Mouse (Mus musculus) spleen, adult 2 months (tissue): ENCODE measurements around the gene Pdzph1.

Experiments used
- CTCF ChIP-seq: fragments of 200-500 bp; IDR thresholded peaks from 2 replicates; pipeline ENCODE4 v1.5.1; 2011; ENCODE audit warnings: mild to moderate bottlenecking, inconsistent platforms; ENCODE audit not compliant: insufficient read depth, insufficient read length, insufficient replicate concordance; ENCODE audit errors: extremely low read depth
- POLR2A ChIP-seq: fragments of 200-500 bp; IDR thresholded peaks from 2 replicates; pipeline ENCODE4 v1.6.1; 2011; ENCODE audit warnings: low read depth, low read length, inconsistent platforms

GRCm38 (mm10) chr17:58870795-58871194, 120.4 kb downstream of the Pdzph1 start:
- TF ChIP-seq CTCF = no peak
- TF ChIP-seq POLR2A = no peak
